Mouse (Mus musculus): ENCODE results near the gene Rptor. TPM values are rescaled to one million over a fixed set of nuclear protein-coding genes. Genes with fewer than 3 reads are reported as not detected.
A peak's percentile ranks its signal among the peaks of the same experiment; 100 is the strongest.

Gene Rptor
- total and polyA plus RNA-seq, 2 experiments from 2014 or later, result 8.5 to 64.8 TPM

DNA sequence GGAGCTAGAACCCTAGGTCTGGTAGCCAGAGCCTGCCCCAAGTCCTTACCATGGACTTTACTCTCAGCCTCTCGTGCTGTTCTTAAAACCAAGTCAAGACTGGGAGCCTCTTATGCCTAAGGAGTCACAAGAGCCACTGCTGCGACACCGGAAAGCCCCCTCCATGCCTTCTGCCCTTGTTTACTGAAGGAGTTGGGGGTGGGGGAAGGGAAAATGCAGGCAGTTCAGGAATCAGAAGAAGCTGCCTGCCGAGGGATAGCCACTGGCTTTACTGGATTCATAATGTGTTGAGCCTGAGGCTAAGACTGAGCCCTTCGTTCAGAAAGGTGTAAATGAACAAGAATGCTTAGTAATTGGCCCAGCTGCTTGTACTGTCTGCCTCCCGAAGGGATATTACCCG lies 310.1 kb downstream of the Rptor start:
- H3K9me3 ChIP-seq (ENCODE audit: low read length), result no peaks in the 10 kb centered on the region
- H3K4me3 ChIP-seq (ENCODE audit: low read depth, low read length), result peak overlapping the region; percentile 80
- peak overlapping the region; percentile 87 for H3K4me2 ChIP-seq (ENCODE audit: low read depth, low read length, poor library complexity, severe bottlenecking)
- TF ChIP-seq CTCF (IDR thresholded peaks at IDR 0.05), result no peak
- peaks cover 19% of the 10 kb centered on the region for H3K36me3 ChIP-seq (ENCODE audit: insufficient read depth, low read length)
- no peaks in the 10 kb centered on the region for H3K27me3 ChIP-seq (ENCODE audit: insufficient read depth, low read length)
- ATAC-seq (ENCODE audit: low FRiP score), result no peak
- 7% methylated on average over 7 of the region's 7 CpGs for WGBS
- H3K4me1 ChIP-seq (ENCODE audit: insufficient read depth, low read length), result peaks cover 11% of the 10 kb centered on the region
- peak overlapping the region; percentile 77 for H3K9ac ChIP-seq (replicated peaks; ENCODE audit: low read length, poor library complexity, severe bottlenecking)
- peak overlapping the region; percentile 80 for H3K27ac ChIP-seq (ENCODE audit: low read depth, low read length)
- no peak for DNase-seq (ENCODE audit: low spot score)

DNA sequence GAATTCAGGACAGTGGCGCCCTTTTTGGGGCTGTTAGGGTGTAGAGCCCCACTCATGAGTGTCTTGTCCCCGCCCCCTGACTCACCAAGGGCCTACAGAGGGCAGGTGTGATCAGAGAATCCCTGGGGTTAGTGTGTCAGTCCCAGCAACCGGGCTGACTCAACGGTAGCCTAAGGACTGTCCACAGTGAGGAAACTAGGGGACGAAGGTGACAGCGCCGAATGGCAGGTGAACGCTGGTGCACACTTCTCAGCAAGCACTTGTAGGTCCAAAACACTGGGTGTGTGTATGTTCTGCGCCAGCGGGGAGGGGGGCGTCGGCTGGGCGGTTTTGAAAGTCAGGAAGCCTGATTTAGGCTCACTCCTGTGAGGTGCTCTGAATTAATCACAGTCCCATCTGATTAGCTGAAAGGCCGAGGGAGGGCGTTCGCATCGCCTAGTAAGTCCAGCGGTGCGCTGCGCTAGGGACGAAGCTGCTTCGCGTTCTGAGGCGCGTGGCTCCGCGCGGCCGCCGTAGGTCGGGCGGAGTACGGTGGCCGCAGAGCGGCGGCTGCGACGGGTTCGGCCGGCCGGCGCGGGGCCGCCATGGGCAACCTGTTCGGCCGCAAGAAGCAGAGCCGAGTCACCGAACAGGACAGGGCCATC lies 310.7 kb downstream of the Rptor start, which contains the start of gene Chmp6:
Chmp6 (plus strand) TSS at position 151 of the 644 bp plus-strand sequence.
- DNase-seq (ENCODE audit: low spot score) (peak; percentile 88), ATAC-seq (ENCODE audit: low FRiP score) (peak; percentile 73)
- Histone ChIP-seq H3K9ac (replicated peaks; ENCODE audit: low read length, poor library complexity, severe bottlenecking) (peak within 1 kb of the TSS; percentile 77), H3K4me3 (ENCODE audit: low read depth, low read length) (peak within 1 kb of the TSS; percentile 80), H3K4me2 (ENCODE audit: low read depth, low read length, poor library complexity, severe bottlenecking) (peak within 1 kb of the TSS; percentile 87), H3K9me3 (ENCODE audit: low read length) (no peaks in the 10 kb centered on the region), H3K36me3 (ENCODE audit: insufficient read depth, low read length) (peaks cover 24% of the 10 kb centered on the region), H3K4me1 (ENCODE audit: insufficient read depth, low read length) (peaks cover 11% of the 10 kb centered on the region), H3K27ac (ENCODE audit: low read depth, low read length) (peak within 1 kb of the TSS; percentile 80), H3K27me3 (ENCODE audit: insufficient read depth, low read length) (no peaks in the 10 kb centered on the region)
- peak; percentile 44 for TF ChIP-seq CTCF (IDR thresholded peaks at IDR 0.05)
- WGBS, result under 1% methylated on average over 48 of the region's 48 CpGs

DNA sequence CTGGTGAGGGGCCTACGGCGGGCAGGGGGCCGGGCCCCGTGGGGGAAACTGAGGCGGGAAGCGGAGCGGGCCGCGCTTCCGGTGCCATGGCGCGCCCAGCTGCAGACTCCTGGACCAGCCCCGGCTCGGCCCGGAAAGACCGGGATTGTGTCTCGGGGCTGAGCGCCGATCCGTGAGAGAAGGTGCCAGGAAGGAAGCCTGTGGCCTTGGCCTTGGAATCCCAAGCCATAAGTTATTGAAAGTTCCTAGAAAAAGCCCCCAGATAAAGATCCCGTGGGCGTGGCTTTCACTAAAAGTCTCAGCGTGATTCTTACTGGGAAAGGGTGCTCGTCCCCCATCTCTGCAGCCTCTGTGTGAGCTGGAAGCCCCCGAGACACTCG lies 311.2 kb downstream of the Rptor start:
- Histone ChIP-seq H3K4me2 (ENCODE audit: low read depth, low read length, poor library complexity, severe bottlenecking) (peak overlapping the region; percentile 87), H3K27ac (ENCODE audit: low read depth, low read length) (peak overlapping the region; percentile 80), H3K27me3 (ENCODE audit: insufficient read depth, low read length) (no peaks in the 10 kb centered on the region), H3K36me3 (ENCODE audit: insufficient read depth, low read length) (peaks cover 29% of the 10 kb centered on the region), H3K9ac (replicated peaks; ENCODE audit: low read length, poor library complexity, severe bottlenecking) (peak overlapping the region; percentile 77), H3K9me3 (ENCODE audit: low read length) (no peaks in the 10 kb centered on the region), H3K4me1 (ENCODE audit: insufficient read depth, low read length) (peaks cover 11% of the 10 kb centered on the region), H3K4me3 (ENCODE audit: low read depth, low read length) (peak overlapping the region; percentile 80)
- peak; percentile 17; the same call in 1 of the 2 replicates for ATAC-seq (ENCODE audit: low FRiP score)
- DNase-seq (ENCODE audit: low spot score), result no peak
- TF ChIP-seq CTCF (IDR thresholded peaks at IDR 0.05), result no peak
- under 1% methylated on average over 26 of the region's 26 CpGs for WGBS

DNA sequence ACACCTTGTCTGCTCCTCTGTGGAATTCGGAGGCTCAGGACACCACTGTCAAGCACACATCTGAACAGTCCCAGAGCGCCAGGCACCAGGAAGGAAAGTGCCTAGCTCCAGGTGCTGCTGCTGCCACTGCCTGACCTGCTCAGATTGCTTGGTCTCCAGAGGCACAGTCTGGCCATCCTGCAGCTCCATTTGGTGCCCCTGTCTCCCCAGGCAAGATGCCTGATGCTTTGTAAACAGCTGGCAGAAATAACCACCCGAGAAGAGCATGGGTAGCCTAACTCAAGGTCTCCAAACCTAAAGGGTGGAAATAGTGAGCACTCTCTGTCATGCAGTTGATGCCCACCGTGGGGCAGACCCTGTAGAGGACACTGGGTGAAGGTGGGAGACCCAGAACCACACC lies 311.7 kb downstream of the Rptor start:
- peaks cover 11% of the 10 kb centered on the region for H3K4me1 ChIP-seq (ENCODE audit: insufficient read depth, low read length)
- no peak for TF ChIP-seq CTCF (IDR thresholded peaks at IDR 0.05)

DNA sequence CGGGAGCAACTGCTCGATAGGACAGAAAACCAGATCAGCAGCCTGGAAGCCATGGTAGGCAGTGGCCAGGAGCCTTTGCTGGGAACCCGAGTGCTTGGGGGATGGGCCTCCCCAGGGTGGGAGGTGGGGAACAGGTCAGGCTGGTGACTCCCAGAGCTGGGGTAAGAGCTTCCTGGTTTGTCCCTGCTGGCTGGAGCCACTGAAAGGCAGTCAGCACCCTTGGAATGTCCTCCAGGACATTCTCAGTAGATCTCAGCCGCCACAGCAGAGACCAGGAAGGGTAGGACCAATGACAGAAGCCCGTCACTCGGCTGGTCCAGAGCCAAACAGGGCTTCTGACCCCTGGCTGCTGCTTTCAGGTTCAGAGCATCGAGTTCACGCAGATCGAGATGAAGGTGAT lies 313.0 kb downstream of the Rptor start:
- 92% methylated on average over 9 of the region's 9 CpGs for WGBS
- ATAC-seq (ENCODE audit: low FRiP score) (no peak), DNase-seq (ENCODE audit: low spot score) (no peak)
- Histone ChIP-seq H3K36me3 (ENCODE audit: insufficient read depth, low read length) (peaks cover 40% of the 10 kb centered on the region), H3K4me1 (ENCODE audit: insufficient read depth, low read length) (peaks cover 11% of the 10 kb centered on the region), H3K27ac (ENCODE audit: low read depth, low read length) (no peak overlapping the region), H3K9ac (replicated peaks; ENCODE audit: low read length, poor library complexity, severe bottlenecking) (no peak overlapping the region), H3K4me2 (ENCODE audit: low read depth, low read length, poor library complexity, severe bottlenecking) (no peak overlapping the region), H3K9me3 (ENCODE audit: low read length) (no peaks in the 10 kb centered on the region), H3K4me3 (ENCODE audit: low read depth, low read length) (no peak overlapping the region), H3K27me3 (ENCODE audit: insufficient read depth, low read length) (no peaks in the 10 kb centered on the region)
- TF ChIP-seq CTCF (IDR thresholded peaks at IDR 0.05), result no peak

More for the DNA sequence above, 311.7 kb downstream of the Rptor start:
- peak overlapping the region; percentile 80 for H3K4me3 ChIP-seq (ENCODE audit: low read depth, low read length)
- H3K27ac ChIP-seq (ENCODE audit: low read depth, low read length), result peak overlapping the region; percentile 80; the same call in 1 of the 2 replicates
- ATAC-seq (ENCODE audit: low FRiP score) (no peak), DNase-seq (ENCODE audit: low spot score) (no peak)
- peaks cover 34% of the 10 kb centered on the region for H3K36me3 ChIP-seq (ENCODE audit: insufficient read depth, low read length)
- H3K27me3 ChIP-seq (ENCODE audit: insufficient read depth, low read length), result no peaks in the 10 kb centered on the region
- H3K9me3 ChIP-seq (ENCODE audit: low read length), result no peaks in the 10 kb centered on the region
- WGBS, result 17% methylated on average over 4 of the region's 4 CpGs
- H3K4me2 ChIP-seq (ENCODE audit: low read depth, low read length, poor library complexity, severe bottlenecking), result peak overlapping the region; percentile 87
- H3K9ac ChIP-seq (replicated peaks; ENCODE audit: low read length, poor library complexity, severe bottlenecking), result peak overlapping the region; percentile 77

DNA sequence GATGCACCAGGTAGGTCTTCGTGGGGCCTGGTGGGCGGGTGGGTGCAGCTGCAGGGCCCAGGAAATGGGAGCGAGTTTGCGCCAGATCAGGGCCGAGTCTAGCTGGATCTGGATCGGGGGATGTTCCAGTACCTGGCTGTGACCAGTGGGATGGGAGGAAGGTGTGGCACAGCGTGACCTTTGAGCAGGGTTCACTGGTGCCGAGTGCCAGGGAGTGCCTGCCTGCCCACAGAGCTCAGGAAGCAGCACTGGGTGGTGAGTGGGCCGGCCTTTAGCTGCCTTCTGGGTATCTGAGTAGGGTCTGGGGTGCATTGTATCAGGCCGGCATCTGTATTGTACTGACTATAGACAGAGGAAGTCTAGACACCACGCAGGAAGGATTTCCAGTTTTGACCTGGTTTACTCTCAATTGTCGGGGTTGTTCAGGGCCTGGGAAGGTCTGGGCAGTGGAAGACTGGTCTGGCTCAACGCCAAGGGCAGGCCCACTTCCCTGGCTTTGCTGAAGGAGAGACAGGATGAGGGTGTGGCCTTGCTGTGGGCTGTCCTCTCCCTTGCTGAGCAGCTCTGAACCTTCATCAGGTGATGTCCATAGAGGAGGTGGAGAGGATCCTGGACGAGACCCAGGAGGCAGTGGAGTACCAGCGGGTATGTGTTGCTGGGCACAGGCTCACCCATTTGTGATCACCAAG lies 313.5 kb downstream of the Rptor start:
- 88% methylated on average over 15 of the region's 15 CpGs for WGBS
- no peak for TF ChIP-seq CTCF (IDR thresholded peaks at IDR 0.05)
- H3K4me2 ChIP-seq (ENCODE audit: low read depth, low read length, poor library complexity, severe bottlenecking), result no peak overlapping the region
- H3K9ac ChIP-seq (replicated peaks; ENCODE audit: low read length, poor library complexity, severe bottlenecking), result no peak overlapping the region
- H3K4me1 ChIP-seq (ENCODE audit: insufficient read depth, low read length), result peaks cover 11% of the 10 kb centered on the region
- no peaks in the 10 kb centered on the region for H3K9me3 ChIP-seq (ENCODE audit: low read length)
- no peak overlapping the region for H3K4me3 ChIP-seq (ENCODE audit: low read depth, low read length)
- no peaks in the 10 kb centered on the region for H3K27me3 ChIP-seq (ENCODE audit: insufficient read depth, low read length)
- H3K27ac ChIP-seq (ENCODE audit: low read depth, low read length), result no peak overlapping the region
- ATAC-seq (ENCODE audit: low FRiP score), result no peak
- no peak for DNase-seq (ENCODE audit: low spot score)
- peaks cover 41% of the 10 kb centered on the region for H3K36me3 ChIP-seq (ENCODE audit: insufficient read depth, low read length)

Data from midbrain, postnatal 0 days (tissue).